Mouse (Mus musculus) intestine, embryonic 16.5 days (tissue): Measurements from ENCODE around the gene Gm17018. TPM values are rescaled to one million over a fixed set of nuclear protein-coding genes. Genes with fewer than 3 reads are reported as not detected.
A peak's percentile ranks its signal among the peaks of the same experiment; 100 is the strongest.

ENCODE experiments used
- ATAC-seq: fragments of 200-750 bp; cut with Nextera tagmentation; 2 replicates; pipeline ENCODE4 v1.8.0; 2017; ENCODE audit warnings: moderate TSS enrichment, moderate library complexity
- H3K27ac ChIP-seq: fragments of 300-500 bp; sonication (generic); 2 replicates; pipeline ENCODE4 v1.5.1; 2014; ENCODE audit warnings: mild to moderate bottlenecking, low read length
- H3K27me3 ChIP-seq: fragments of 300-500 bp; sonication (generic); replicated peaks from 2 replicates; pipeline ENCODE4 v1.6.1; 2014; ENCODE audit warnings: low read length, control low read depth, mixed read lengths; ENCODE audit not compliant: control insufficient read depth, insufficient read depth
- H3K36me3 ChIP-seq: fragments of 300-500 bp; sonication (generic); 2 replicates; pipeline ENCODE4 v1.6.1; 2014; ENCODE audit warnings: low read length, control low read depth; ENCODE audit not compliant: control insufficient read depth, insufficient read depth
- H3K4me1 ChIP-seq: fragments of 300-500 bp; sonication (generic); 2 replicates; pipeline ENCODE4 v1.6.1; 2014; ENCODE audit warnings: low read length, control low read depth, mixed read lengths; ENCODE audit not compliant: control insufficient read depth, insufficient read depth
- H3K4me2 ChIP-seq: fragments of 300-500 bp; sonication (generic); 2 replicates; pipeline ENCODE4 v1.6.1; 2014; ENCODE audit warnings: low read depth, low read length, control low read depth
- H3K4me3 ChIP-seq: fragments of 300-500 bp; sonication (generic); 2 replicates; pipeline ENCODE4 v1.5.1; 2014; ENCODE audit warnings: mild to moderate bottlenecking, low read length
- H3K9ac ChIP-seq: fragments of 300-500 bp; sonication (generic); 2 replicates; pipeline ENCODE4 v1.6.1; 2014; ENCODE audit warnings: low read depth, low read length
- H3K9me3 ChIP-seq: fragments of 300-500 bp; sonication (generic); 2 replicates; pipeline ENCODE4 v1.6.1; 2016; ENCODE audit warnings: low read length, control low read depth; ENCODE audit not compliant: control insufficient read depth
- WGBS: fragments of 180-500 bp; shearing (Covaris S2); extraction: QIAGEN DNeasy Blood & Tissue Kit; methylation state at CpG from one replicate; pipeline ENCODE4 v1.1.7; 2014; 5-methylcytosine and 5-hydroxymethylcytosine counted together
- polyA plus RNA-seq: library from polyadenylated mRNA; unstranded; fragments of >200 nt; fragmentation: Nextera tagmentation; extraction: Ambion mirVana; gene quantifications from 2 replicates; pipeline ENCODE4 v1.2.1, GENCODE M21; 2015

Gene Gm17018
- polyA plus RNA-seq, 1 experiment from 2014 or later = 34.6 TPM

DNA sequence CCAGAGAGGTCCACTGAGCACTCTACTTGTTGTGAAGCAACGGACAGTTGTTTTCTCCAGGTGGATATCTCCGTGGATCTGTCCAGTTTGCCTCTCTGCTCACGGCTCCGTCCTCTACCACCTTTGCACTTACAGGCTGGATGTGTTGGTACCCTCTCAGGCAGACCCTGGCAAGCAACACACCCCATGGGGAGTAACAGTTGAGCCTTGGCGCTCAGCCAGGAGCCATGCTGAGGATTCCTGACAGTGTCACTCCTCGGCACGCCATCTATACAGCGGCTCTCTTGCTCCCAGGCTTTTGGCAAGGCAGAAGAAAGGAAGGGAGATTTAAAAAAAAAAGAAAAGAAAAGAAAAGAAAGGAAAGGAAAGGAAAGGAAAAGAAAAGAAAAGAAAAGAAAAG is 54.0 kb downstream of the Gm17018 start:
- H3K27ac ChIP-seq = no peak overlapping the region
- no peak overlapping the region for H3K4me2 ChIP-seq
- no peak for ATAC-seq

DNA sequence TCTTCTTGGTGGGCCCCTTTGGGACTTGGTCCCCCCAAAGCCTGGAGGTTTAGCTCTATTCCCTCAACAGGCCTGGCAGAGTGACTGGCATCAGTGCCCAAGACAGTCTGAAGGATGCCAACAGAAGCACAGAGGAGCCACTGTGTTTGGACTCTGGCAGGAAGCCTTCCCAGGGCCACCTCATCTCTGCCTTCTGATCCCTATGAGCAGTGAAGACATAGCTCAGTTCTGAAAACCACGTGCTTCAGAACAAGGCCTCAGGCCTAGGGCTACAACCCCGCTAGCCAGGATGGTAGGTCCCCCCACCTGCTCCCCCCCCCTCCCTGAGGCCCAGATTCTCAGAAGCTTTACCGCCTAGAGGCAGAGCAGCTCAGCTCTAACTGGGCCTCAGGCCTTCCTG is 54.5 kb downstream of the Gm17018 start:
- Histone ChIP-seq H3K27me3 (no peaks in the 10 kb centered on the region), H3K36me3 (no peaks in the 10 kb centered on the region), H3K9me3 (no peaks in the 10 kb centered on the region), H3K9ac (no peak overlapping the region), H3K4me3 (no peak overlapping the region), H3K4me1 (peaks cover 5% of the 10 kb centered on the region), H3K27ac (no peak overlapping the region), H3K4me2 (no peak overlapping the region)
- WGBS = 70% methylated on average over 3 of the region's 3 CpGs
- ATAC-seq = no peak

More for the DNA sequence above, 54.0 kb downstream of the Gm17018 start:
- Histone ChIP-seq H3K4me1 (peaks cover 4% of the 10 kb centered on the region), H3K9ac (no peak overlapping the region), H3K27me3 (no peaks in the 10 kb centered on the region), H3K9me3 (no peaks in the 10 kb centered on the region), H3K4me3 (no peak overlapping the region), H3K36me3 (no peaks in the 10 kb centered on the region)
- WGBS = 79% methylated on average over 8 of the region's 8 CpGs

DNA sequence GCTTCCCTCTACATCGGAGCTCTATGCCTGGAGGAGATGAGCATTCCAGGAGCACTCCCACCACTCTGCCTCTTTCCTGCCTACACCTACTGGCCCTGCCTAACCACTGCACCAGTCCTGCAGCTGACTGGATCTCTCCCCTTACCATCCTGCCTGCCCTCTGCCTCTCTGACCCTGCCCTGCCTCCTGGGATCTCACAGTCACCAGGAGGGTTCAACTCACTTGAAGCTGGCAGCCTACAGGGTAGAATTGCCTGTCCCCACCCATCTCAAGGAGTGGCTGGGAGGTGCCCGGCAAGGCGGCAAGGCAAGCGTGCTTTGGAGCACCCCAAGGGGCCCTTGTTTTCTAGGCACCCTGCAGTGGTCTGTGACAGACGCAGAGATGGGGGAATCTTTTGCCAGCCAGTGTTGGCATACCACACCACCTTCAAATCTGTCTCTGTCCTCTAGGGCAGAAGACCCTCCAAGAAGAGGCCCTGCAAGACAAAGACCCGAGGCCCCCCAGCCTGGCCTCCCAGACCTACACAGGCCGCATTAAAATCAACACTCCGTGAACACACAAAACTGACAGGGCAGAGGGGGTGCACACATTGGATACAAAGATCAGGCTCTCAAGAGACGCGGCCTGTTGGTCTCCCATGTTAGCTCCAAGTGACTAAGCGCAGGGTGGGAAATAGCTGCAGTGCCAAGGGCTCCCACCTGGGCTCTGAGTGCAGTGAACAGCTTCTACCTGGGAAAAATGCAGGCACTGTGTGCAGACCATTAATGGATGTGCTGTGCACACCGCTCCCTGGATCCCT is 55.2 kb downstream of the Gm17018 start:
- no peak overlapping the region for H3K27ac ChIP-seq
- no peaks in the 10 kb centered on the region for H3K27me3 ChIP-seq
- peak; percentile 33; the same call in 1 of the 2 replicates for ATAC-seq
- no peak overlapping the region for H3K4me3 ChIP-seq
- H3K36me3 ChIP-seq = no peaks in the 10 kb centered on the region
- peaks cover 7% of the 10 kb centered on the region for H3K4me1 ChIP-seq
- H3K4me2 ChIP-seq = no peak overlapping the region
- no peaks in the 10 kb centered on the region for H3K9me3 ChIP-seq
- no peak overlapping the region for H3K9ac ChIP-seq
- 71% methylated on average over 12 of the region's 12 CpGs for WGBS

DNA sequence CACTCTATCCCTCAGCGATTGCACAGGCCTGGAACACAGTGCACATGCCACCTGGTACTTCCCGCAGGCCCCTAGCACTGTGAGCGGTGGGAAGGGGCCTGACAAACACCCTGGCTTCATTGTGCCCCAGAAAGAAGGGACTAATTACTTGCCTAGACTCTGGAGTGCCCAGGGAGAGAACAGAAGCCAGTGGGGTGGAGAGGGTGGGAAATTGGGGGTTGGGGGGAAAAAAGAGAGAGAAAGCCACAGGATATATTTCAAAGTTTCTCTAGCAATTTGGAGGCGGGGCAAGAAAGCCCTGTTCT is 55.8 kb downstream of the Gm17018 start:
- Histone ChIP-seq H3K27me3 (no peaks in the 10 kb centered on the region), H3K4me2 (no peak overlapping the region), H3K4me3 (no peak overlapping the region), H3K36me3 (no peaks in the 10 kb centered on the region), H3K9me3 (no peaks in the 10 kb centered on the region), H3K4me1 (peaks cover 7% of the 10 kb centered on the region), H3K9ac (no peak overlapping the region), H3K27ac (no peak overlapping the region)
- no peak for ATAC-seq
- 52% methylated on average over 4 of the region's 4 CpGs for WGBS

DNA sequence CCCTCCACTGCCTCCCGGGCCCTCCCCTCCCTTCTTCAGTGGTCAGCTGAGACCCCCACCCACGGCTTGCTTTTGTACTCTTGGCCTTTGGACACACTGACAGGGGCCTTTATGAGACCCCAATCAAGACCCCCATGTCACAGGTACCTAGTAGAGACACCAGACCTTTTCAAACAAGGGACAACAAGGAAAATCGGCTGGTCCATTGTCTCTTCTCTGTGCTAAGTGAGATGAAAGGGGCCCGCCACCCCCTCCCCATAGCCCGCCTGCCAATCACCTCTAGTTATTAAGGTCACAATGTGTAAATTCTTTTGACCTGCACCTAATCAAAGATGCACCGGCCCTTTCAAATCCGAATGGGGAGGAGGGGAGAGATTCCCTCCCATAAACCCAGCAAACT is 56.3 kb downstream of the Gm17018 start:
- no peak overlapping the region for H3K4me2 ChIP-seq
- H3K27ac ChIP-seq = no peak overlapping the region
- H3K9ac ChIP-seq = no peak overlapping the region
- no peaks in the 10 kb centered on the region for H3K27me3 ChIP-seq
- 50% methylated on average over 7 of the region's 7 CpGs for WGBS
- no peaks in the 10 kb centered on the region for H3K9me3 ChIP-seq
- no peaks in the 10 kb centered on the region for H3K36me3 ChIP-seq
- ATAC-seq = no peak
- peaks cover 7% of the 10 kb centered on the region for H3K4me1 ChIP-seq
- H3K4me3 ChIP-seq = no peak overlapping the region

DNA sequence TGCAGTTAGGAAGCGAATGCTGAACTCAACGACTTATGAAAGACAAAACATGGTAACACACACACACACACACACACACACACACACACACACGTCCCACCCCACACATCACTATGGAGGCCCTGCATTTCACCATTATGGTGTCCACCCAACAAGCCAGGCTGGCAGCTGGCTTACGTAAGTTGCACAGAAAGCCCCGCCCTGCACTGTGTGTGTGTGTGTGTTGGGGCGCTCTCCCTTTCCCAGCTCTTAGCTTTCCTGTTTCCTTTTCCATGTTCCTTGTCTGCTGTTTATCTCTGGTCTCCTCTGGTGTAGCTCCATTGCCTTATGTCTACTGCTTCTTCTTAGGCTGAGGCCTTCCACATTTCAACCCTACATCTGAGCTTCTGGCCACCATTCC is 57.8 kb downstream of the Gm17018 start:
- H3K4me1 ChIP-seq = peaks cover 7% of the 10 kb centered on the region
- H3K27ac ChIP-seq = no peak overlapping the region
- no peaks in the 10 kb centered on the region for H3K27me3 ChIP-seq
- H3K4me3 ChIP-seq = no peak overlapping the region
- H3K9ac ChIP-seq = no peak overlapping the region
- H3K36me3 ChIP-seq = no peaks in the 10 kb centered on the region
- H3K4me2 ChIP-seq = no peak overlapping the region
- H3K9me3 ChIP-seq = no peaks in the 10 kb centered on the region
- no peak for ATAC-seq
- 79% methylated on average over 6 of the region's 6 CpGs for WGBS

DNA sequence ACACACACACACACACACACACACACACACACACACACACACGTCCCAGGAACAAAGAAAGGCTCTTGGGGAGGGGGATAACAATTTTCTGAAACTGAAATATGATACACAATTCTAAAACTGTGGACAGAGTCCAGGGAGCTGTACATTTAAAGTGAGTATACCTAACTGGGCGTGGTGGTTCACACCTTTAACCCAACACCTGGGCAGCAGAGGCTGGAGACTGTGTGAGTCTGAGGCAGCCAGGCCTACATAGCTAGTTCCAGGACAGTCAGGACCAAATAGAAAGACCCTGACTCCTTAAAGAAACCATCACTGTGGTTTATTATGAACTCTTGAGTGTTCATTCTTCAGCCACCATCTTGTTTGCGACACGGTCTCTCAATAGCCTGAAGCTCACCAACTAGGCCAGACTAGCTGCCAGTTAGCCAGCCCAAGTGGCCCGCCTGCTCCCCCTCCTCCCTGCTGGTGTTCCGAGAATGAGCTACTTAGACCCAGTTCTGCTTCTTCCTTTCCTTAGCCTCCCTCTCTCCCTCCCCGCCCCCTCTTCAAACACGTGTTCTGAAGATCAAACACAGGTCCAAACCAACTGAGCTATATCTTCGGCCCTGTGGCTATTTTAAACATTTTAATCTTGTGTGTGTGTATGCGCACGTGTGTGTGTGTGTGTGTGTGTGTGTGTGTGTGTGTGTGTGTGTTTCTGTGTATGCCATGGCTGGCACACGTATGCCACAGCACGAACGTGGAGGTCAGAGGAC is 59.5 kb downstream of the Gm17018 start:
- Histone ChIP-seq H3K27me3 (no peaks in the 10 kb centered on the region), H3K9ac (no peak overlapping the region), H3K4me3 (no peak overlapping the region), H3K36me3 (no peaks in the 10 kb centered on the region), H3K4me1 (peaks cover 7% of the 10 kb centered on the region), H3K9me3 (no peaks in the 10 kb centered on the region), H3K4me2 (no peak overlapping the region), H3K27ac (no peak overlapping the region)
- WGBS = 76% methylated on average over 14 of the region's 14 CpGs
- no peak for ATAC-seq

DNA sequence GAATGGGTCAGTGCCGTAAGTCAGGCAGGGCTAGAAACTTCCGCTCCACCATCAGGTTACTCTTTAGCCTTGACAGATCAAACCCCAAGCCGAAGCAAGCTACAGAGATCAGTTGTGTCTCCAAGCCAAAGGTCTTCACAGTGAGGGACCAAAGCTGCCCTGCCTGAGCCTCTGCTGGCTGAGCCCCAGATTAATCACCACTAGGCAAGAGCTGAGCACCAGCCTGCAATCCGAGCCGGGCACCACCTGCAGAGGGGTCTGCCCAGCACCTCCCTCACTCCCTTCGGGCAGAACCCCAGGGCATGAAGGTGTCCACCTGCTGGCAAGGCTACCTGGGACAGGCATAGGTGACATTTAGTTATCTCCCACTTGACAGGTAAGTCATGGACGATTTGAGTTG is 60.6 kb downstream of the Gm17018 start:
- no peak overlapping the region for H3K27ac ChIP-seq
- H3K4me3 ChIP-seq = no peak overlapping the region
- peaks cover 7% of the 10 kb centered on the region for H3K4me1 ChIP-seq
- no peaks in the 10 kb centered on the region for H3K36me3 ChIP-seq
- no peak overlapping the region for H3K4me2 ChIP-seq
- no peaks in the 10 kb centered on the region for H3K27me3 ChIP-seq
- no peak overlapping the region for H3K9ac ChIP-seq
- no peaks in the 10 kb centered on the region for H3K9me3 ChIP-seq
- WGBS = 60% methylated on average over 7 of the region's 7 CpGs
- no peak for ATAC-seq

DNA sequence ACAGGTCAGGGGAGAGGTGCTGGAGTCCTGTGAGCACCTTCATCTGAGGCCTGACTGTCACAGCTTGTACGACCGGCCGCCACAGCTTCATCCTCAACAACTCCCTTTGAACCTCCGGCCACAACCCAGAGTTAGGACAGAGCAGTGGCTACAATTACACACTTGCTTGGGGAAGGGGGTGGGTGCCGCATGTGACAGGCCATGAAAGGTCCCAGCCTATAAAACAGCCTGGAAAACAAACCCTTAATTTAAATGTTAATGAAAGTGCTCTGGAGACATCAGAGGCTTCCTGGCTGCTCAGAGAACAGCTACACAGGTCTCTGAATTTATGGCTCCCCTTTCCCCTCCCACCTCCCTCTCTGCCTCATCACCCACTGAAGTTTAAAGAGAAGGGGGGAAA is 61.7 kb downstream of the Gm17018 start:
- H3K27me3 ChIP-seq = no peaks in the 10 kb centered on the region
- H3K9ac ChIP-seq = no peak overlapping the region
- peaks cover 7% of the 10 kb centered on the region for H3K4me1 ChIP-seq
- no peak overlapping the region for H3K27ac ChIP-seq
- H3K36me3 ChIP-seq = no peaks in the 10 kb centered on the region
- H3K9me3 ChIP-seq = no peaks in the 10 kb centered on the region
- H3K4me2 ChIP-seq = no peak overlapping the region
- 56% methylated on average over 5 of the region's 5 CpGs for WGBS
- H3K4me3 ChIP-seq = no peak overlapping the region
- ATAC-seq = no peak
